Mouse (Mus musculus) hindbrain, embryonic 11.5 days (tissue): ENCODE results near the gene Pnisr. TPM values are rescaled to one million over a fixed set of nuclear protein-coding genes. Genes with fewer than 3 reads are reported as not detected.

Experiments
- ATAC-seq: fragments of 200-750 bp; cut with Nextera tagmentation; 2 replicates; pipeline ENCODE4 v1.8.0; 2017; ENCODE audit warnings: mild to moderate bottlenecking, moderate TSS enrichment, moderate library complexity; ENCODE audit not compliant: low FRiP score
- DNase-seq: peaks from one replicate; pipeline ENCODE4 v3.0.0-alpha.2; 2015; ENCODE audit warnings: low spot score
- H3K27ac ChIP-seq: fragments of 300-500 bp; sonication (generic); 2 replicates; pipeline ENCODE4 v1.5.1; 2014; ENCODE audit warnings: mild to moderate bottlenecking, low read depth, low read length
- H3K27me3 ChIP-seq: fragments of 300-500 bp; sonication (generic); 2 replicates; pipeline ENCODE4 v1.6.1; 2014; ENCODE audit warnings: mild to moderate bottlenecking, low read length, moderate library complexity, mixed read lengths; ENCODE audit not compliant: control insufficient read depth, insufficient read depth
- H3K36me3 ChIP-seq: fragments of 300-500 bp; sonication (generic); 2 replicates; pipeline ENCODE4 v1.6.1; 2014; ENCODE audit warnings: mild to moderate bottlenecking, low read length, moderate library complexity, mixed read lengths; ENCODE audit not compliant: control insufficient read depth, insufficient read depth
- H3K4me1 ChIP-seq: fragments of 300-500 bp; sonication (generic); replicated peaks from 2 replicates; pipeline ENCODE4 v1.6.1; 2014; ENCODE audit warnings: low read length, mixed read lengths; ENCODE audit not compliant: control insufficient read depth, insufficient read depth
- H3K4me2 ChIP-seq: fragments of 300-500 bp; sonication (generic); replicated peaks from 2 replicates; pipeline ENCODE4 v1.6.1; 2014; ENCODE audit warnings: mild to moderate bottlenecking, low read depth, low read length
- H3K4me3 ChIP-seq: fragments of 300-500 bp; sonication (generic); 2 replicates; pipeline ENCODE4 v1.5.1; 2014; ENCODE audit warnings: low read depth, low read length
- H3K9ac ChIP-seq: fragments of 300-500 bp; sonication (generic); 2 replicates; pipeline ENCODE4 v1.6.1; 2014; ENCODE audit warnings: low read depth, low read length
- H3K9me3 ChIP-seq: fragments of 300-500 bp; sonication (generic); 2 replicates; pipeline ENCODE4 v1.6.1; 2016; ENCODE audit warnings: low read length; ENCODE audit not compliant: control insufficient read depth
- WGBS: fragments of 180-500 bp; shearing (Covaris S2); extraction: QIAGEN DNeasy Blood & Tissue Kit; methylation state at CpG from one replicate; pipeline ENCODE4 v1.1.7; 2014; 5-methylcytosine and 5-hydroxymethylcytosine counted together
- polyA plus RNA-seq: library from polyadenylated mRNA; unstranded; fragments of >200 nt; fragmentation: Nextera tagmentation; extraction: Ambion mirVana; gene quantifications from 2 replicates; pipeline ENCODE4 v1.2.1, GENCODE M21; 2014

The Pnisr gene
- polyA plus RNA-seq, 1 experiment from 2014 or later, result 209 TPM

DNA sequence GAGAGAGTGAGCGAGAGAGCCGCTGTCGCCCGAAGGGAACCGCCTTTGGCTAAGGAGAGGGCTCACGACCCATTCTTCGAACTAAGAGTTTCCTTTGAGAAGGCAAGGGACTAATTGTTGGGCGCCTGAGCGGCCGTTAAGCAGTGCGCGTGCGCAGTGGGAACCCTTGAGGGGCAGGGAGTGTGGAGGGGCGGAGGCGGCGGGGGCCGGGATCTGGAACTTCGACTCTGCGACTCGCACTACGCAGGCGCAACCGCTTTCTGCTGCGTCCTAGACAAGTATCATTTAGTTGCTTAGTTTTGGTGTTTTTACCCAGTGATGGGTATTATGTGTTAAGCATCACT lies 876 bp downstream of the Pnisr start:
- DNase-seq, result peak; percentile 93
- H3K27me3 ChIP-seq, result no peaks in the 10 kb centered on the region
- H3K27ac ChIP-seq, result peak overlapping the region; percentile 95
- peak overlapping the region; percentile 94 for H3K9ac ChIP-seq
- H3K4me2 ChIP-seq, result peak overlapping the region; percentile 15
- 0 out of 2 replicates have a peak, but pooled peaks cover 5% of the 10 kb centered on the region for H3K4me1 ChIP-seq
- peak overlapping the region; percentile 82 for H3K4me3 ChIP-seq
- H3K9me3 ChIP-seq, result no peaks in the 10 kb centered on the region
- ATAC-seq, result peak; percentile 90
- 0% methylated on average over 24 of the region's 24 CpGs for WGBS
- H3K36me3 ChIP-seq, result no peaks in the 10 kb centered on the region

DNA sequence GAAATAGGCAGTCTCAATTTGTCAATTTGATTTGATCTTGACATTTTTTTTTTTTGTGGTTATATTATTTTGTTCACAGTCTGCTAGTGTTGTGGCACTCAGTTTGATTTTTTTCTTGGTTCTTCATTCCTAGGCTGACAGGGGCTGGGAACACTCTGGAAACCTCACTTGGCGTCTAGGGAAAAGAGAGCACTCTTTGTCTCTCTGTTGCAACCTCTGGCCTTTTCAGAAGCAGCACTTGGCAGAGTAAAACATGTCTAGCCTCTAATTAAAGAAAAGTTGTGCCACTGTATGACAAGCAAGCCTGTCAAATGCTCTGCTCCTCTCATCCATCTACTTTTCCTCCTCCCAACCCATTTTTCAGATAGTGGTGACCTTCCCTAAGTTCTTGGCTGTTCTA lies 10.1 kb downstream of the Pnisr start:
- 70% methylated on average over 1 of the region's 1 CpGs for WGBS
- Histone ChIP-seq H3K9ac (no peak overlapping the region), H3K36me3 (peaks cover 6% of the 10 kb centered on the region; the same call in 1 of the 2 replicates), H3K27ac (no peak overlapping the region), H3K27me3 (no peaks in the 10 kb centered on the region), H3K4me3 (no peak overlapping the region), H3K4me2 (no peak overlapping the region), H3K9me3 (no peaks in the 10 kb centered on the region), H3K4me1 (no peaks in the 10 kb centered on the region)
- ATAC-seq (no peak), DNase-seq (no peak)

DNA sequence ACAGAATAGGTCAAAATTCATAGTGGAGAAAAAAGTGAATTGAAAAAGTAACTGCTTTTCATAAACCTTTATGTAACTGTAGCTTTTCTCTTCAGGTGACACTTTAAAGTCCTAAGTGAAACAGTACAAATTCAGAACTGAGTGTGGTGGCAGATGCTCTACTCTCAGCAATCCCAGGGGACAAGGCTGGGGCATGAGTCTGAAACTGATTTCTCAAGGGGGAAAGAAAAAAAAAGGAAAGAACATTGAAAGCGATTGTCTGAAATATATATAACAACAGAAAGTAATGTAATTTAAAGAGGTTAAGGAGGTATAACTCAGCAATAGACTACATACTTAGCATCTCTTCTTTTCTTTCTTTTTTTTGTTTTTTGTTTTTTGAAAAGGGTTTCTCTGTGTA lies 17.8 kb downstream of the Pnisr start:
- no peaks in the 10 kb centered on the region for H3K9me3 ChIP-seq
- H3K4me3 ChIP-seq, result no peak overlapping the region
- no peak overlapping the region for H3K4me2 ChIP-seq
- WGBS, result 93% methylated on average over 1 of the region's 1 CpGs
- no peak for DNase-seq
- no peaks in the 10 kb centered on the region for H3K4me1 ChIP-seq
- no peaks in the 10 kb centered on the region for H3K27me3 ChIP-seq
- no peak for ATAC-seq
- no peak overlapping the region for H3K27ac ChIP-seq
- H3K9ac ChIP-seq, result no peak overlapping the region
- peaks cover 15% of the 10 kb centered on the region for H3K36me3 ChIP-seq

DNA sequence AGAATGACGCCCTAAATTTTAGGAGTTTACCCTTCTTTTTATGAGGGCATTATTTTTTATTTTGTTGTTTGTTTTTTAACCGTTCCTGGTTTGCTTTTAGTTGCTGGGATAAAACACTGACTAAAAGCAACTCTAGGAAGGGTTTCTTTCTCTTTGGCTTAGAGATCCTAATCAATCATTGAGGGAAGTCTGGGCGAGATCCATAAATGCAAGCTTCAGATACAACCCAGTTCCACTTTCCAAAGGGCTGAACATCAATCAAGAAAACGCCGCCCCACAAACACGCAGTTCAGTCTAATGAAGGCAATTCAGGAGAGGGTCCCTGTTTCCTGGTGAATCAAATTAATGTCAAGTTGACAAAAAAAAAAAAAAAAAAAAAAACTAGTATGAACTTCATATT lies 31.4 kb downstream of the Pnisr start:
- Histone ChIP-seq H3K27ac (no peak overlapping the region), H3K36me3 (no peaks in the 10 kb centered on the region), H3K9me3 (no peaks in the 10 kb centered on the region), H3K4me3 (peak overlapping the region; percentile 64; the same call in 1 of the 2 replicates), H3K27me3 (no peaks in the 10 kb centered on the region), H3K9ac (no peak overlapping the region), H3K4me1 (no peaks in the 10 kb centered on the region), H3K4me2 (peak overlapping the region; percentile 46)
- no peak for ATAC-seq
- 32% methylated on average over 6 of the region's 6 CpGs for WGBS
- DNase-seq, result no peak

GRCm38 (mm10) chr4:21879565-21880220 lies 32.3 kb downstream of the Pnisr start, which contains the start of gene Coq3:
Gene Coq3 (plus strand): TSS chr4:21879673.
- H3K4me3 ChIP-seq, result peak within 1 kb of the TSS; percentile 64
- no peaks in the 10 kb centered on the region for H3K9me3 ChIP-seq
- peak within 1 kb of the TSS; percentile 87 for H3K27ac ChIP-seq
- DNase-seq, result peak; percentile 85
- under 1% methylated on average over 51 of the region's 51 CpGs for WGBS
- H3K4me1 ChIP-seq, result no peaks in the 10 kb centered on the region
- H3K4me2 ChIP-seq, result peak within 1 kb of the TSS; percentile 46
- no peaks in the 10 kb centered on the region for H3K27me3 ChIP-seq
- no peaks in the 10 kb centered on the region for H3K36me3 ChIP-seq
- peak within 1 kb of the TSS; percentile 75 for H3K9ac ChIP-seq
- peak; percentile 94 for ATAC-seq

DNA sequence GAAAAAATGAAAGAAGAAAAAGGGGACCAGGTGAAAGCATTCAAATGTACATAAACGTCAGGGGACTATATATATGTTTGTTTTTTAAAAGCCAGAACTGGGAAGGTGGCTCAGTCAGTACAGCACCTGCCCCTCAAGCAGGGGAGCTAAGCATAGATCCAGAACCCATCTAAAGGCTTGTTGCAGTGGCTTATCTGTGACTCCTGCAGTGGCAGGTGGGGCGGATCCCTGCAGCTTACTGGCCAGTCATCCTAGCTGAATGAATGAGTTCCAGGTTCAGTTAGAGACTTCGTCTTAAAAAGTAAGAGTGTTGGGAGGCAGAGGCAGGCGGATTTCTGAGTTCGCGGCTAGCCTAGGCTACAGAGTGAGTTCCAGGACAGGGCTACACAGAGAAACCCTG lies 35.4 kb downstream of the Pnisr start:
- H3K4me1 ChIP-seq, result no peaks in the 10 kb centered on the region
- no peak for DNase-seq
- H3K4me2 ChIP-seq, result no peak overlapping the region
- ATAC-seq, result no peak
- no peaks in the 10 kb centered on the region for H3K27me3 ChIP-seq
- WGBS, result 94% methylated on average over 6 of the region's 6 CpGs
- no peak overlapping the region for H3K9ac ChIP-seq
- H3K9me3 ChIP-seq, result no peaks in the 10 kb centered on the region
- no peaks in the 10 kb centered on the region for H3K36me3 ChIP-seq
- no peak overlapping the region for H3K27ac ChIP-seq
- H3K4me3 ChIP-seq, result no peak overlapping the region

DNA sequence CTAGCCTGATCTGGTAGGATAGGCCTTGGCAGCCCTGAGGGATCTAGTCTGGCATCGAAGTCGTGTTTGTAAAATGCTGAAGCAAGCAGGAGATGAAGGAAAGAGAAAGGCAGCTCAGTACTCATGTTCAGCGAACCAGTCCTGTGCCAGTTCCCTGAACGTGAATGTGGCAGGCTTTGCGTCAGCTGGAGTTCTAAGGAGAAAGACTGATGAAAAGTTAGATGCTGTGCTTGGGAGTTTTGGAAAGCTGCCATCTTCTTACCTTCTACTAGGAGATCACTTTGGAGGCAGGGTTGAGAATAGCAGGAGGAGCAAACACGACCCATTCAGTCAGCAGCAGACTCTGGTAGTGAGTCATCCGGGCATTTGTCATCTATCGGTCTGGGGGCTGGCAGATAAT lies 38.4 kb downstream of the Pnisr start:
- no peak overlapping the region for H3K4me3 ChIP-seq
- no peaks in the 10 kb centered on the region for H3K4me1 ChIP-seq
- no peak overlapping the region for H3K27ac ChIP-seq
- no peaks in the 10 kb centered on the region for H3K27me3 ChIP-seq
- H3K9me3 ChIP-seq, result no peaks in the 10 kb centered on the region
- 89% methylated on average over 8 of the region's 8 CpGs for WGBS
- H3K9ac ChIP-seq, result no peak overlapping the region
- H3K4me2 ChIP-seq, result no peak overlapping the region
- ATAC-seq (no peak), DNase-seq (no peak)
- H3K36me3 ChIP-seq, result no peaks in the 10 kb centered on the region

Other genes starting within 250 kb of the Pnisr start
- 8.1 and 8.2 TPM in 2 replicates for gene Prdm13, start 161.6 kb upstream of the Pnisr start, polyA plus RNA-seq
- 86.3 and 90.6 TPM in 2 replicates for gene Ccnc, start 119.9 kb upstream of the Pnisr start, polyA plus RNA-seq
- gene Usp45, start 80.4 kb upstream of the Pnisr start, polyA plus RNA-seq, result 14.3 and 17.4 TPM in 2 replicates
- gene Tstd3, start 80.4 kb upstream of the Pnisr start, polyA plus RNA-seq, result 29.3 and 32.0 TPM in 2 replicates
- 11.7 and 12.5 TPM in 2 replicates for gene Coq3, start 32.1 kb downstream of the Pnisr start, polyA plus RNA-seq
- gene Faxc, start 83.7 kb downstream of the Pnisr start, polyA plus RNA-seq, result 19.0 and 24.8 TPM in 2 replicates